Mouse (Mus musculus) intestine, embryonic 16.5 days (tissue): ENCODE results near the gene Chrnb2. TPM values are rescaled to one million over a fixed set of nuclear protein-coding genes. Genes with fewer than 3 reads are reported as not detected.

Experiments used
- ATAC-seq: fragments of 200-750 bp; cut with Nextera tagmentation; 2 replicates; pipeline ENCODE4 v1.8.0; 2017; ENCODE audit warnings: moderate TSS enrichment, moderate library complexity
- H3K27ac ChIP-seq: fragments of 300-500 bp; sonication (generic); 2 replicates; pipeline ENCODE4 v1.5.1; 2014; ENCODE audit warnings: mild to moderate bottlenecking, low read length
- H3K27me3 ChIP-seq: fragments of 300-500 bp; sonication (generic); replicated peaks from 2 replicates; pipeline ENCODE4 v1.6.1; 2014; ENCODE audit warnings: low read length, control low read depth, mixed read lengths; ENCODE audit not compliant: control insufficient read depth, insufficient read depth
- H3K36me3 ChIP-seq: fragments of 300-500 bp; sonication (generic); 2 replicates; pipeline ENCODE4 v1.6.1; 2014; ENCODE audit warnings: low read length, control low read depth; ENCODE audit not compliant: control insufficient read depth, insufficient read depth
- H3K4me1 ChIP-seq: fragments of 300-500 bp; sonication (generic); 2 replicates; pipeline ENCODE4 v1.6.1; 2014; ENCODE audit warnings: low read length, control low read depth, mixed read lengths; ENCODE audit not compliant: control insufficient read depth, insufficient read depth
- H3K4me2 ChIP-seq: fragments of 300-500 bp; sonication (generic); 2 replicates; pipeline ENCODE4 v1.6.1; 2014; ENCODE audit warnings: low read depth, low read length, control low read depth
- H3K4me3 ChIP-seq: fragments of 300-500 bp; sonication (generic); 2 replicates; pipeline ENCODE4 v1.5.1; 2014; ENCODE audit warnings: mild to moderate bottlenecking, low read length
- H3K9ac ChIP-seq: fragments of 300-500 bp; sonication (generic); 2 replicates; pipeline ENCODE4 v1.6.1; 2014; ENCODE audit warnings: low read depth, low read length
- H3K9me3 ChIP-seq: fragments of 300-500 bp; sonication (generic); 2 replicates; pipeline ENCODE4 v1.6.1; 2016; ENCODE audit warnings: low read length, control low read depth; ENCODE audit not compliant: control insufficient read depth
- WGBS: fragments of 180-500 bp; shearing (Covaris S2); extraction: QIAGEN DNeasy Blood & Tissue Kit; methylation state at CpG from one replicate; pipeline ENCODE4 v1.1.7; 2014; 5-methylcytosine and 5-hydroxymethylcytosine counted together
- polyA plus RNA-seq: library from polyadenylated mRNA; unstranded; fragments of >200 nt; fragmentation: Nextera tagmentation; extraction: Ambion mirVana; gene quantifications from 2 replicates; pipeline ENCODE4 v1.2.1, GENCODE M21; 2015

Gene Chrnb2
- polyA plus RNA-seq, 1 experiment from 2014 or later: 1.5 TPM

- 86% methylated on average over 6 of the region's 6 CpGs for WGBS
- Histone ChIP-seq H3K9me3 (no peaks in the 10 kb centered on the region), H3K27me3 (no peaks in the 10 kb centered on the region), H3K4me3 (no peak overlapping the region), H3K36me3 (no peaks in the 10 kb centered on the region; the same call in 1 of the 2 replicates), H3K9ac (no peak overlapping the region), H3K27ac (no peak overlapping the region), H3K4me2 (no peak overlapping the region), H3K4me1 (no peaks in the 10 kb centered on the region)
- no peak for ATAC-seq
These were observed 21.8 kb upstream of the Chrnb2 start for GRCm38 (mm10) chr3:89786275-89786674.

- peak; percentile 75 for ATAC-seq
- Histone ChIP-seq H3K4me2 (peak overlapping the region; percentile 30), H3K27me3 (no peaks in the 10 kb centered on the region), H3K9ac (peak overlapping the region; percentile 48), H3K9me3 (no peaks in the 10 kb centered on the region), H3K4me1 (0 out of 2 replicates have a peak, but pooled peaks cover 2% of the 10 kb centered on the region), H3K27ac (no peak overlapping the region), H3K4me3 (no peak overlapping the region), H3K36me3 (peaks cover 2% of the 10 kb centered on the region; the same call in 1 of the 2 replicates)
- 18% methylated on average over 11 of the region's 11 CpGs for WGBS
These were observed 20.7 kb upstream of the Chrnb2 start for GRCm38 (mm10) chr3:89784991-89785753.

- no peak overlapping the region for H3K4me3 ChIP-seq
- no peak for ATAC-seq
- H3K36me3 ChIP-seq: peaks cover 8% of the 10 kb centered on the region; the same call in 1 of the 2 replicates
- H3K9me3 ChIP-seq: no peaks in the 10 kb centered on the region
- no peaks in the 10 kb centered on the region for H3K27me3 ChIP-seq
- 89% methylated on average over 5 of the region's 5 CpGs for WGBS
- H3K27ac ChIP-seq: no peak overlapping the region
- H3K4me2 ChIP-seq: no peak overlapping the region
- no peak overlapping the region for H3K9ac ChIP-seq
- H3K4me1 ChIP-seq: 0 out of 2 replicates have a peak, but pooled peaks cover 2% of the 10 kb centered on the region
These were observed 17.2 kb upstream of the Chrnb2 start for GRCm38 (mm10) chr3:89781640-89782039.

- no peak overlapping the region for H3K9ac ChIP-seq
- H3K27me3 ChIP-seq: no peaks in the 10 kb centered on the region
- peaks cover 11% of the 10 kb centered on the region; the same call in 1 of the 2 replicates for H3K36me3 ChIP-seq
- H3K27ac ChIP-seq: no peak overlapping the region
- H3K4me3 ChIP-seq: no peak overlapping the region
- no peak overlapping the region for H3K4me2 ChIP-seq
- H3K4me1 ChIP-seq: peaks cover 12% of the 10 kb centered on the region
- no peaks in the 10 kb centered on the region for H3K9me3 ChIP-seq
- 87% methylated on average over 4 of the region's 4 CpGs for WGBS
- ATAC-seq: no peak
These were observed 15.7 kb upstream of the Chrnb2 start for GRCm38 (mm10) chr3:89780102-89780501.

- no peaks in the 10 kb centered on the region for H3K27me3 ChIP-seq
- H3K9ac ChIP-seq: peak overlapping the region; percentile 10; the same call in 1 of the 2 replicates
- H3K4me3 ChIP-seq: no peak overlapping the region
- H3K27ac ChIP-seq: no peak overlapping the region
- no peak overlapping the region for H3K4me2 ChIP-seq
- H3K9me3 ChIP-seq: no peaks in the 10 kb centered on the region
- H3K36me3 ChIP-seq: peaks cover 11% of the 10 kb centered on the region; the same call in 1 of the 2 replicates
- ATAC-seq: no peak
- peaks cover 28% of the 10 kb centered on the region for H3K4me1 ChIP-seq
- WGBS: 81% methylated on average over 4 of the region's 4 CpGs
These were observed 11.6 kb upstream of the Chrnb2 start for GRCm38 (mm10) chr3:89776001-89776400.

GRCm38 (mm10) chr3:89774236-89774960 is 10.0 kb upstream of the Chrnb2 start:
- ATAC-seq: no peak
- H3K4me3 ChIP-seq: peak overlapping the region; percentile 93
- H3K9me3 ChIP-seq: no peaks in the 10 kb centered on the region
- H3K4me1 ChIP-seq: peaks cover 26% of the 10 kb centered on the region
- peak overlapping the region; percentile 82 for H3K4me2 ChIP-seq
- WGBS: 31% methylated on average over 15 of the region's 15 CpGs
- H3K36me3 ChIP-seq: peaks cover 9% of the 10 kb centered on the region; the same call in 1 of the 2 replicates
- H3K27me3 ChIP-seq: no peaks in the 10 kb centered on the region
- H3K9ac ChIP-seq: peak overlapping the region; percentile 100
- H3K27ac ChIP-seq: peak overlapping the region; percentile 97

- H3K9ac ChIP-seq: peak overlapping the region; percentile 100
- no peaks in the 10 kb centered on the region for H3K9me3 ChIP-seq
- H3K4me3 ChIP-seq: peak overlapping the region; percentile 93
- H3K4me2 ChIP-seq: peak overlapping the region; percentile 82
- H3K4me1 ChIP-seq: peaks cover 26% of the 10 kb centered on the region
- peak overlapping the region; percentile 97 for H3K27ac ChIP-seq
- H3K27me3 ChIP-seq: no peaks in the 10 kb centered on the region
- WGBS: under 1% methylated on average over 24 of the region's 37 CpGs
- peak; percentile 44 for ATAC-seq
- peaks cover 9% of the 10 kb centered on the region; the same call in 1 of the 2 replicates for H3K36me3 ChIP-seq
These were observed 9.3 kb upstream of the Chrnb2 start for GRCm38 (mm10) chr3:89773740-89774211.

- no peaks in the 10 kb centered on the region for H3K27me3 ChIP-seq
- ATAC-seq: peak; percentile 92
- H3K27ac ChIP-seq: peak within 1 kb of the TSS; percentile 97
- H3K4me2 ChIP-seq: peak within 1 kb of the TSS; percentile 93
- no peaks in the 10 kb centered on the region for H3K9me3 ChIP-seq
- H3K9ac ChIP-seq: peak within 1 kb of the TSS; percentile 100
- peak within 1 kb of the TSS; percentile 93 for H3K4me3 ChIP-seq
- H3K4me1 ChIP-seq: peaks cover 26% of the 10 kb centered on the region
- under 1% methylated on average over 82 of the region's 90 CpGs for WGBS
- peaks cover 8% of the 10 kb centered on the region; the same call in 1 of the 2 replicates for H3K36me3 ChIP-seq
These were observed 8.7 kb upstream of the Chrnb2 start, which contains the start of gene Ube2q1 for GRCm38 (mm10) chr3:89772968-89773709. Ube2q1 (plus strand) TSS chr3:89773616.
